Mouse (Mus musculus): Measurements from ENCODE around the gene Frmd8. TPM values are rescaled to one million over a fixed set of nuclear protein-coding genes. Genes with fewer than 3 reads are reported as not detected.

Frmd8 gene
- total RNA-seq, 1 experiment: 35.7 TPM

- no peak overlapping the region for H3K27ac ChIP-seq (ENCODE audit: insufficient read depth, low read depth, low read length, poor library complexity, severe bottlenecking)
- H3K4me3 ChIP-seq (ENCODE audit: insufficient read depth in 1 of 2, low read depth in 1 of 2, low read length in 2 of 2, poor library complexity in 1 of 2, severe bottlenecking in 1 of 2): no peak overlapping the region
- no peak overlapping the region for H3K9ac ChIP-seq (ENCODE audit: insufficient read depth, low read depth, low read length, poor library complexity, severe bottlenecking)
- H3K4me1 ChIP-seq (ENCODE audit: control insufficient read depth in 2 of 2, insufficient read depth in 2 of 2, low read length in 2 of 2, poor library complexity in 1 of 2): no peaks in the 10 kb centered on the region
- TF ChIP-seq CHD2 (IDR thresholded peaks at IDR 0.05; ENCODE audit: low read depth, low read length) (no peak), MAFK (IDR thresholded peaks at IDR 0.05; ENCODE audit: insufficient read depth, low read depth, low read length) (no peak), HCFC1 (IDR thresholded peaks at IDR 0.05; ENCODE audit: borderline replicate concordance, insufficient read depth, low read length) (no peak), ZNF384 (IDR thresholded peaks at IDR 0.05; ENCODE audit: low read depth, low read length) (no peak), ZC3H11A (IDR thresholded peaks at IDR 0.05; ENCODE audit: borderline replicate concordance, low read depth, low read length) (no peak)
- in situ Hi-C loops (cut with MboI; ENCODE audit: low sequenced_read_pairs in 2 of 2, unreplicated experiment in 2 of 2): no loop called here
- peaks cover 61% of the 10 kb centered on the region for H3K36me3 ChIP-seq (ENCODE audit: control insufficient read depth, insufficient read depth, low read length, poor library complexity, severe bottlenecking)
- H3K9me3 ChIP-seq (ENCODE audit: control insufficient read depth, insufficient read depth, low read depth, low read length): no peaks in the 10 kb centered on the region
- DNase-seq (ENCODE audit: low read depth, low spot score): no peak
Measured at GRCm38 (mm10) chr19:5864710-5865398, 10.2 kb downstream of the Frmd8 start.

GRCm38 (mm10) chr19:5863776-5864175 is 11.3 kb downstream of the Frmd8 start:
- Histone ChIP-seq H3K9me3 (ENCODE audit: control insufficient read depth, insufficient read depth, low read depth, low read length) (no peaks in the 10 kb centered on the region), H3K4me1 (ENCODE audit: control insufficient read depth in 2 of 2, insufficient read depth in 2 of 2, low read length in 2 of 2, poor library complexity in 1 of 2) (no peaks in the 10 kb centered on the region), H3K27ac (ENCODE audit: insufficient read depth, low read depth, low read length, poor library complexity, severe bottlenecking) (no peak overlapping the region), H3K4me3 (ENCODE audit: insufficient read depth in 1 of 2, low read depth in 1 of 2, low read length in 2 of 2, poor library complexity in 1 of 2, severe bottlenecking in 1 of 2) (no peak overlapping the region), H3K9ac (ENCODE audit: insufficient read depth, low read depth, low read length, poor library complexity, severe bottlenecking) (no peak overlapping the region), H3K36me3 (ENCODE audit: control insufficient read depth, insufficient read depth, low read length, poor library complexity, severe bottlenecking) (peaks cover 55% of the 10 kb centered on the region)
- no peak for DNase-seq (ENCODE audit: low read depth, low spot score)
- TF ChIP-seq MAFK (IDR thresholded peaks at IDR 0.05; ENCODE audit: insufficient read depth, low read depth, low read length): no peak
- no peak for TF ChIP-seq HCFC1 (IDR thresholded peaks at IDR 0.05; ENCODE audit: borderline replicate concordance, insufficient read depth, low read length)
- no peak for TF ChIP-seq ZC3H11A (IDR thresholded peaks at IDR 0.05; ENCODE audit: borderline replicate concordance, low read depth, low read length)
- no peak for TF ChIP-seq CHD2 (IDR thresholded peaks at IDR 0.05; ENCODE audit: low read depth, low read length)
- no peak for TF ChIP-seq ZNF384 (IDR thresholded peaks at IDR 0.05; ENCODE audit: low read depth, low read length)
- in situ Hi-C loops (cut with MboI; ENCODE audit: low sequenced_read_pairs in 2 of 2, unreplicated experiment in 2 of 2): no loop called here

- DNase-seq (ENCODE audit: low read depth, low spot score): no peak
- no peak overlapping the region for H3K9ac ChIP-seq (ENCODE audit: insufficient read depth, low read depth, low read length, poor library complexity, severe bottlenecking)
- no peak overlapping the region; the same call in 1 of the 2 replicates for H3K27ac ChIP-seq (ENCODE audit: insufficient read depth, low read depth, low read length, poor library complexity, severe bottlenecking)
- H3K4me1 ChIP-seq (ENCODE audit: control insufficient read depth in 2 of 2, insufficient read depth in 2 of 2, low read length in 2 of 2, poor library complexity in 1 of 2): no peaks in the 10 kb centered on the region
- no peak for TF ChIP-seq ZC3H11A (IDR thresholded peaks at IDR 0.05; ENCODE audit: borderline replicate concordance, low read depth, low read length)
- no peak for TF ChIP-seq ZNF384 (IDR thresholded peaks at IDR 0.05; ENCODE audit: low read depth, low read length)
- TF ChIP-seq MAFK (IDR thresholded peaks at IDR 0.05; ENCODE audit: insufficient read depth, low read depth, low read length): no peak
- TF ChIP-seq HCFC1 (IDR thresholded peaks at IDR 0.05; ENCODE audit: borderline replicate concordance, insufficient read depth, low read length): no peak
- TF ChIP-seq CHD2 (IDR thresholded peaks at IDR 0.05; ENCODE audit: low read depth, low read length): no peak
- no peak overlapping the region for H3K4me3 ChIP-seq (ENCODE audit: insufficient read depth in 1 of 2, low read depth in 1 of 2, low read length in 2 of 2, poor library complexity in 1 of 2, severe bottlenecking in 1 of 2)
- in situ Hi-C loops (cut with MboI; ENCODE audit: low sequenced_read_pairs in 2 of 2, unreplicated experiment in 2 of 2): no loop called here
- H3K9me3 ChIP-seq (ENCODE audit: control insufficient read depth, insufficient read depth, low read depth, low read length): no peaks in the 10 kb centered on the region
- peaks cover 50% of the 10 kb centered on the region for H3K36me3 ChIP-seq (ENCODE audit: control insufficient read depth, insufficient read depth, low read length, poor library complexity, severe bottlenecking)
Measured at GRCm38 (mm10) chr19:5862335-5863085, 12.6 kb downstream of the Frmd8 start.

GRCm38 (mm10) chr19:5856604-5857003 is 18.5 kb downstream of the Frmd8 start:
- Histone ChIP-seq H3K36me3 (ENCODE audit: control insufficient read depth, insufficient read depth, low read length, poor library complexity, severe bottlenecking) (peaks cover 46% of the 10 kb centered on the region), H3K9ac (ENCODE audit: insufficient read depth, low read depth, low read length, poor library complexity, severe bottlenecking) (no peak overlapping the region), H3K4me3 (ENCODE audit: insufficient read depth in 1 of 2, low read depth in 1 of 2, low read length in 2 of 2, poor library complexity in 1 of 2, severe bottlenecking in 1 of 2) (no peak overlapping the region), H3K4me1 (ENCODE audit: control insufficient read depth in 2 of 2, insufficient read depth in 2 of 2, low read length in 2 of 2, poor library complexity in 1 of 2) (peaks cover 0 to 9% of the 10 kb centered on the region in 2 experiments; a peak in 1 of 4 replicates), H3K9me3 (ENCODE audit: control insufficient read depth, insufficient read depth, low read depth, low read length) (no peaks in the 10 kb centered on the region), H3K27ac (ENCODE audit: insufficient read depth, low read depth, low read length, poor library complexity, severe bottlenecking) (no peak overlapping the region)
- no peak for DNase-seq (ENCODE audit: low read depth, low spot score)
- in situ Hi-C loops (cut with MboI; ENCODE audit: low sequenced_read_pairs in 2 of 2, unreplicated experiment in 2 of 2): no loop called here
- TF ChIP-seq ZNF384 (IDR thresholded peaks at IDR 0.05; ENCODE audit: low read depth, low read length) (no peak), MAFK (IDR thresholded peaks at IDR 0.05; ENCODE audit: insufficient read depth, low read depth, low read length) (no peak), HCFC1 (IDR thresholded peaks at IDR 0.05; ENCODE audit: borderline replicate concordance, insufficient read depth, low read length) (no peak), CHD2 (IDR thresholded peaks at IDR 0.05; ENCODE audit: low read depth, low read length) (no peak), ZC3H11A (IDR thresholded peaks at IDR 0.05; ENCODE audit: borderline replicate concordance, low read depth, low read length) (no peak)
